Mouse (Mus musculus): ENCODE measurements around the gene Dab2.

Gene Dab2

GRCm38 (mm10) chr15:6325443-6325842 lies 25.9 kb downstream of the Dab2 start:
- no peak for DNase-seq (ENCODE audit: low spot score in 2 of 2)

GRCm38 (mm10) chr15:6326011-6326410 lies 26.4 kb downstream of the Dab2 start:
- no peak for DNase-seq (ENCODE audit: low spot score in 2 of 2)

GRCm38 (mm10) chr15:6331380-6331779 lies 31.8 kb downstream of the Dab2 start:
- DNase-seq (ENCODE audit: low spot score in 2 of 2), result no peak

GRCm38 (mm10) chr15:6334664-6335206 lies 35.1 kb downstream of the Dab2 start:
- no peak for DNase-seq (ENCODE audit: low spot score in 2 of 2)

GRCm38 (mm10) chr15:6339767-6340166 lies 40.2 kb downstream of the Dab2 start:
- no peak for DNase-seq (ENCODE audit: low spot score in 2 of 2)

- DNase-seq (ENCODE audit: low spot score in 2 of 2), result no peak
Observed at GRCm38 (mm10) chr15:6340347-6340746, 40.8 kb downstream of the Dab2 start.

GRCm38 (mm10) chr15:6341427-6341826 lies 41.8 kb downstream of the Dab2 start:
- DNase-seq (ENCODE audit: low spot score in 2 of 2), result no peak

- no peak for DNase-seq (ENCODE audit: low spot score in 2 of 2)
Observed at GRCm38 (mm10) chr15:6353901-6354300, 54.3 kb downstream of the Dab2 start.

- DNase-seq (ENCODE audit: low spot score in 2 of 2), result no peak
Observed at GRCm38 (mm10) chr15:6359859-6360258, 60.3 kb downstream of the Dab2 start.

- DNase-seq (ENCODE audit: low spot score in 2 of 2), result no peak
Observed at GRCm38 (mm10) chr15:6369974-6370373, 70.4 kb downstream of the Dab2 start.

GRCm38 (mm10) chr15:6371486-6371885 lies 71.9 kb downstream of the Dab2 start:
- DNase-seq (ENCODE audit: low spot score in 2 of 2), result no peak

- no peak for DNase-seq (ENCODE audit: low spot score in 2 of 2)
Observed at GRCm38 (mm10) chr15:6375016-6375415, 75.4 kb downstream of the Dab2 start.

- DNase-seq (ENCODE audit: low spot score in 2 of 2), result no peak
Observed at GRCm38 (mm10) chr15:6376001-6376400, 76.4 kb downstream of the Dab2 start.

GRCm38 (mm10) chr15:6376785-6377184 lies 77.2 kb downstream of the Dab2 start:
- no peak for DNase-seq (ENCODE audit: low spot score in 2 of 2)

GRCm38 (mm10) chr15:6384027-6384426 lies 84.4 kb downstream of the Dab2 start:
- DNase-seq (ENCODE audit: low spot score in 2 of 2), result no peak

- DNase-seq (ENCODE audit: low spot score in 2 of 2), result no peak
Observed at GRCm38 (mm10) chr15:6385241-6385640, 85.7 kb downstream of the Dab2 start.

- DNase-seq (ENCODE audit: low spot score in 2 of 2), result peak; percentile 80 to 88
Observed at GRCm38 (mm10) chr15:6386159-6386951, 86.8 kb downstream of the Dab2 start.

GRCm38 (mm10) chr15:6386961-6387728 lies 87.6 kb downstream of the Dab2 start:
- DNase-seq (ENCODE audit: low spot score in 2 of 2), result no peak

GRCm38 (mm10) chr15:6387729-6388070 lies 88.1 kb downstream of the Dab2 start:
- no peak for DNase-seq (ENCODE audit: low spot score in 2 of 2)

- no peak for DNase-seq (ENCODE audit: low spot score in 2 of 2)
Observed at GRCm38 (mm10) chr15:6388146-6388545, 88.6 kb downstream of the Dab2 start.

GRCm38 (mm10) chr15:6388631-6389030 lies 89.0 kb downstream of the Dab2 start:
- no peak for DNase-seq (ENCODE audit: low spot score in 2 of 2)

- no peak for DNase-seq (ENCODE audit: low spot score in 2 of 2)
Observed at GRCm38 (mm10) chr15:6390106-6390505, 90.5 kb downstream of the Dab2 start.

- DNase-seq (ENCODE audit: low spot score in 2 of 2), result peak in 1 of 2 experiments; percentile 50
Observed at GRCm38 (mm10) chr15:6390657-6391056, 91.1 kb downstream of the Dab2 start.

Data from urinary bladder, postnatal 4 days (tissue).